Comparison of ENCODE assay signal across 11 mouse cellular contexts in genomic region chr6:17750957-17751356, GRCm38 (mm10). TPM values are rescaled to one million over a fixed set of nuclear protein-coding genes. Genes with fewer than 3 reads are reported as not detected.
DNase-seq lines count a peak whose midpoint lies in the region; ATAC-seq and TF ChIP-seq lines count a peak whose summit lies in the region.
"Had no signal": no experiment of that assay in that cellular context is flagged by ENCODE, and none has a peak within 500 bp of the region (broad histone marks: within the 10 kb centered on the region; RNA-seq: fewer than 3 reads in every experiment).

No protein-coding gene starts in this region.

- H3K4me2 ChIP-seq in liver, embryonic 12.5 days = 0 out of 2 replicates have a peak overlapping the region, but pooled peaks have one; percentile 83
- peak overlapping the region; percentile 28; the same call in 1 of the 2 replicates for H3K4me2 ChIP-seq in embryonic facial prominence, embryonic 14.5 days (ENCODE audit: low read depth, low read length)
- H3K4me2 ChIP-seq in midbrain, postnatal 0 days (ENCODE audit: low read depth, low read length, poor library complexity, severe bottlenecking) = peak overlapping the region; percentile 67

- H3K4me1 ChIP-seq in liver, embryonic 12.5 days = peaks cover 47% of the 10 kb centered on the region
- H3K4me1 ChIP-seq in embryonic facial prominence, embryonic 14.5 days (ENCODE audit: control insufficient read depth, insufficient read depth, low read length) = peaks cover 6% of the 10 kb centered on the region; the same call in 1 of the 2 replicates
- H3K4me1 ChIP-seq in hindbrain, embryonic 10.5 days (replicated peaks) = peaks cover 30% of the 10 kb centered on the region
- H3K4me1 ChIP-seq in midbrain, postnatal 0 days (ENCODE audit: insufficient read depth, low read length) = peaks cover 3% of the 10 kb centered on the region; the same call in 1 of the 2 replicates

- no peak for ATAC-seq in liver, embryonic 12.5 days
- ATAC-seq in embryonic facial prominence, embryonic 14.5 days (ENCODE audit: low read depth) = no peak
- no peak for ATAC-seq in midbrain, postnatal 0 days (ENCODE audit: low FRiP score)

- no peaks in the 10 kb centered on the region for H3K9me3 ChIP-seq in liver, embryonic 12.5 days (replicated peaks)
- no peaks in the 10 kb centered on the region for H3K9me3 ChIP-seq in embryonic facial prominence, embryonic 14.5 days (ENCODE audit: control insufficient read depth, low read length)
- no peaks in the 10 kb centered on the region for H3K9me3 ChIP-seq in hindbrain, embryonic 10.5 days
- H3K9me3 ChIP-seq in midbrain, postnatal 0 days (ENCODE audit: low read length) = no peaks in the 10 kb centered on the region

- no peak overlapping the region for H3K27ac ChIP-seq in liver, embryonic 12.5 days
- H3K27ac ChIP-seq in embryonic facial prominence, embryonic 14.5 days (replicated peaks; ENCODE audit: low read depth, low read length) = no peak overlapping the region
- peak overlapping the region; percentile 96 for H3K27ac ChIP-seq in hindbrain, embryonic 10.5 days
- 0 out of 2 replicates have a peak overlapping the region, but pooled peaks have one; percentile 19 for H3K27ac ChIP-seq in midbrain, postnatal 0 days (ENCODE audit: low read depth, low read length)
- H3K27ac ChIP-seq: macrophage had no signal

- no peaks in the 10 kb centered on the region for H3K36me3 ChIP-seq in liver, embryonic 12.5 days
- no peaks in the 10 kb centered on the region for H3K36me3 ChIP-seq in embryonic facial prominence, embryonic 14.5 days (ENCODE audit: control insufficient read depth, insufficient read depth, low read length)
- H3K36me3 ChIP-seq in hindbrain, embryonic 10.5 days = no peaks in the 10 kb centered on the region
- no peaks in the 10 kb centered on the region for H3K36me3 ChIP-seq in midbrain, postnatal 0 days (ENCODE audit: insufficient read depth, low read length)

- H3K27me3 ChIP-seq in liver, embryonic 12.5 days (replicated peaks) = no peaks in the 10 kb centered on the region
- no peaks in the 10 kb centered on the region for H3K27me3 ChIP-seq in embryonic facial prominence, embryonic 14.5 days (replicated peaks; ENCODE audit: control insufficient read depth, insufficient read depth, low read length)
- H3K27me3 ChIP-seq in hindbrain, embryonic 10.5 days (ENCODE audit: insufficient read depth, poor library complexity, severe bottlenecking) = no peaks in the 10 kb centered on the region
- no peaks in the 10 kb centered on the region for H3K27me3 ChIP-seq in midbrain, postnatal 0 days (ENCODE audit: insufficient read depth, low read length)

- no peak overlapping the region for H3K4me3 ChIP-seq in liver, embryonic 12.5 days
- H3K4me3 ChIP-seq in embryonic facial prominence, embryonic 14.5 days (ENCODE audit: low read depth, low read length) = no peak overlapping the region
- peak overlapping the region; percentile 62 for H3K4me3 ChIP-seq in hindbrain, embryonic 10.5 days
- peak overlapping the region; percentile 53 for H3K4me3 ChIP-seq in midbrain, postnatal 0 days (ENCODE audit: low read depth, low read length)

- 61% methylated on average over 6 of the region's 6 CpGs for WGBS in liver, embryonic 12.5 days (ENCODE audit: insufficient replicate concordance)
- 80% methylated on average over 6 of the region's 6 CpGs for WGBS in embryonic facial prominence, embryonic 14.5 days
- WGBS in hindbrain, embryonic 10.5 days = 72% methylated on average over 6 of the region's 6 CpGs
- WGBS in midbrain, postnatal 0 days = 31% methylated on average over 6 of the region's 6 CpGs

- TF ChIP-seq CTCF in midbrain, postnatal 0 days (IDR thresholded peaks at IDR 0.05) = no peak

- no peak for DNase-seq in liver
- no peak for DNase-seq in embryonic facial prominence, embryonic 14.5 days (ENCODE audit: low spot score)
- DNase-seq in hindbrain, embryonic 10.5 days (ENCODE audit: low spot score) = no peak
- DNase-seq in midbrain, postnatal 0 days (ENCODE audit: low spot score) = peak; percentile 48
- no peak for DNase-seq in cerebellum, adult 8-10 months
- DNase-seq in kidney, postnatal 10 days = no peak
- no peak for DNase-seq in thymus, adult 18-20 months
- DNase-seq: kidney, postnatal 25 days; left cerebral cortex, postnatal 4 days had no signal

- no peak overlapping the region for H3K9ac ChIP-seq in liver, embryonic 12.5 days
- no peak overlapping the region for H3K9ac ChIP-seq in embryonic facial prominence, embryonic 14.5 days (ENCODE audit: low read depth, low read length)
- peak overlapping the region; percentile 78 for H3K9ac ChIP-seq in midbrain, postnatal 0 days (replicated peaks; ENCODE audit: low read length, poor library complexity, severe bottlenecking)

RNA-seq across cellular contexts. Expression of gene St7, which starts 58.2 kb away (rescaled TPM):
- 13.8 and 14.5 TPM in 2 replicates for polyA plus RNA-seq in liver, embryonic 12.5 days (2016; fragmentation: Nextera tagmentation; extraction: Ambion mirVana)
- polyA plus RNA-seq in embryonic facial prominence, embryonic 14.5 days (2014; fragmentation: Nextera tagmentation; extraction: Ambion mirVana) = 25.0 and 31.1 TPM in 2 replicates
- 22.8 and 34.8 TPM in 2 replicates for polyA plus RNA-seq in hindbrain, embryonic 10.5 days (2016; fragmentation: Nextera tagmentation; extraction: Ambion mirVana)
- total RNA-seq in midbrain, postnatal 0 days (2014; rRNA removed) = 69.5 and 72.9 TPM in 2 replicates
- polyA plus RNA-seq in midbrain, postnatal 0 days (2015; fragmentation: Nextera tagmentation; extraction: Ambion mirVana) = 35.9 and 39.4 TPM in 2 replicates

Comparison
In these comparisons a context has a peak if more than half of its experiments do, and no peak if none do; other contexts are left out.
1. H3K27ac ChIP-seq: peak in hindbrain, embryonic 10.5 days (single experiment) and midbrain, postnatal 0 days (single experiment); none in liver, embryonic 12.5 days (single experiment) and embryonic facial prominence, embryonic 14.5 days (single experiment).
2. H3K4me2 ChIP-seq: peak in every context shown above with its lines; median percentile 83 in liver, embryonic 12.5 days; 67 in midbrain, postnatal 0 days; 28 in embryonic facial prominence, embryonic 14.5 days.
3. H3K4me3 ChIP-seq: peak in hindbrain, embryonic 10.5 days (single experiment) and midbrain, postnatal 0 days (single experiment); none in liver, embryonic 12.5 days (single experiment) and embryonic facial prominence, embryonic 14.5 days (single experiment).